Mouse (Mus musculus): ENCODE measurements around the gene Abhd15. TPM values are rescaled to one million over a fixed set of nuclear protein-coding genes. Genes with fewer than 3 reads are reported as not detected.

The Abhd15 gene
- polyA plus RNA-seq, 1 experiment from 2014 or later, result 2.4 TPM

DNA sequence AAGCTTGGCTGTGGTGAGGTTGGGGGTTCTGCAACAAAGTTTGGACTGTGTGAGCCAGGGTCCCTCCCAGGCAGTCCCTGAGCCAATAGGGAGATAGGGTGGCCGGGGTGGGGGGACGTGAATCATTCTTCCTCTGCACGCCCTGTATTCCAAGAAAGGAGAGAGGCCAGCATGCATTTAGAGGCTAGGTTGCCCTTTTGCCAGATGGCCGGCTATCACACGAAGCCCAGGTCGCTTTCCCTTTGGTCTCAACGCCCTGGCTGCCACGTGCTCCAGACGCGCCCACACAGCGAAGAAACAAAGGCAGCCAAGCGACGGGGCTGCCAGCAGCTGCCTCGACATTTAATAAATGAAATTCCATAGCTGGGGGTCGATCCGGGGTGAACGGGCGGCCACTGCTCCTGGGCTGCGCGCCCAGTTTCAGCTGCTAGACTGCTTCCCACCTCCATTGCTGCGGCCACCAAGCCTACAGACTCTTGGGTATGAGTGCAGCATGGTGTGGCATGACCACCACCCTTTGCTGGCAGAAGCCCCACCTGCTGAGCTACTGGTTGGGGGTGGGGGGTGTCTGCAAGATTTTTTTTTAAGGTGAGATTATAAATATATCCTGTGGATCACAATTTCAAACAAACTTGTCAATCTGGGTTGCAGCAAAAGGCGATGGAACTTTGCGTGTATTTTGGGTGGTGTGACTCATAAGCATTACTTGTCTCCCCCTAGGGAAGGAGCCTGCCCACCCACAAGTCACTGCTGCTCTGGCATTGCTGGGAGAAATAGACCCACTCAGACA lies 23.2 kb upstream of the Abhd15 start:
- Histone ChIP-seq H3K4me2 (ENCODE audit: low read length) (peak overlapping the region; percentile 94), H3K9me3 (replicated peaks; ENCODE audit: control insufficient read depth, low read length, poor library complexity, severe bottlenecking) (no peaks in the 10 kb centered on the region), H3K27me3 (ENCODE audit: control insufficient read depth, insufficient read depth, low read depth, low read length) (no peaks in the 10 kb centered on the region), H3K9ac (ENCODE audit: low read depth, low read length) (peak overlapping the region; percentile 96), H3K4me3 (ENCODE audit: low read depth, low read length) (peak overlapping the region; percentile 68), H3K27ac (ENCODE audit: low read length) (peak overlapping the region; percentile 92), H3K36me3 (ENCODE audit: control insufficient read depth, insufficient read depth, low read length) (no peaks in the 10 kb centered on the region), H3K4me1 (ENCODE audit: control insufficient read depth, insufficient read depth, low read length) (peaks cover 59% of the 10 kb centered on the region)
- under 1% methylated on average over 23 of the region's 23 CpGs for WGBS
- peak; percentile 37 for ATAC-seq

DNA sequence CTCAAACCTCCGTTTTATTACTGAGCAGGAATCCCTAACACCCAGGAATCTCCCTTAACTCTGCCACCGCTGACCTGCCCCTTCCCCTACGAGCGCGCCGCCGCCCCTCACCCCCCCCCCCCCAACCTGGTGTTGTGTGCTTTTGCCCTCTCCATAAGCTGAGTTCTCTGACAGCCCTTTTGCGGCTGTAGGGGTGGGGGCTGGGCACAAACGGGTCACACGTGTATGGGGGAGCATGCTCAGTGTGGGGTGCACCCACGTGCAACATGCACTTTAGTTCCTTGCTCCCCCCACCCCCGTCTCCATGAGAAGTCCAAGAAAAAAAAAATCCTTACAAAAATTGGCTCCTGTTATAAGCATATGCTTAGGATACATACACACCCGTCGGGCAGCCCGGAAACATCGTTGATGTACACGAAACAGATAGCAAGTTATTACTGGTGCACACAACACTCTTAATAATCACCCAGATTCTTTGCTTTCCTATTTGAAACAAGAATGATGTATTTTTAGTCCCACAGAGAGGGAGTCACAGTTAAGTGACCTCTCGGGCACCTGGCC lies 22.5 kb upstream of the Abhd15 start:
- ATAC-seq, result no peak
- H3K9me3 ChIP-seq (replicated peaks; ENCODE audit: control insufficient read depth, low read length, poor library complexity, severe bottlenecking), result no peaks in the 10 kb centered on the region
- peak overlapping the region; percentile 68 for H3K4me3 ChIP-seq (ENCODE audit: low read depth, low read length)
- peaks cover 55% of the 10 kb centered on the region for H3K4me1 ChIP-seq (ENCODE audit: control insufficient read depth, insufficient read depth, low read length)
- H3K4me2 ChIP-seq (ENCODE audit: low read length), result peak overlapping the region; percentile 94
- WGBS, result under 1% methylated on average over 18 of the region's 18 CpGs
- peak overlapping the region; percentile 92 for H3K27ac ChIP-seq (ENCODE audit: low read length)
- no peaks in the 10 kb centered on the region for H3K27me3 ChIP-seq (ENCODE audit: control insufficient read depth, insufficient read depth, low read depth, low read length)
- H3K36me3 ChIP-seq (ENCODE audit: control insufficient read depth, insufficient read depth, low read length), result no peaks in the 10 kb centered on the region
- H3K9ac ChIP-seq (ENCODE audit: low read depth, low read length), result peak overlapping the region; percentile 96

DNA sequence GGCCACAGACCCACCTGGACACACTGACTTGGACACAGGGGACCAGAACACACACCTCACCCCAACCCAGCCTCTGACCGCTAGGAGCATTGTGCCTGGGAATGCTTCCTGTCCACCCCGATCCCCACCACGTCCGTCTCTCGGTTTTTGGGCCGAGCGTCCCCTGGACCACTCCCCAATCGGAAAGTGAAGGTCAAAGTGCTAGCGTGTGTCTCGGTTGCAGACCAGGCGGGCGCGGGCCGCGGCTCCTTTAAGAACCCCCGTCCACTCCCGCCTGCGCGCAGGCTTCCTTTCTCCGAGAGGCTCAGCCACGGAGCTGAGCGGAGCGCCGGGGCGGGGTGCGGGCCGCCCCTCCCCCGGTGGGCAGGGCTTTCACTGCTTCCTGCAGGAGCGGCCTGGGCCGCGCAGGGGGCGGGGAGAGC lies 22.0 kb upstream of the Abhd15 start:
- Histone ChIP-seq H3K27me3 (ENCODE audit: control insufficient read depth, insufficient read depth, low read depth, low read length) (no peaks in the 10 kb centered on the region), H3K4me3 (ENCODE audit: low read depth, low read length) (peak overlapping the region; percentile 68), H3K27ac (ENCODE audit: low read length) (peak overlapping the region; percentile 92), H3K4me2 (ENCODE audit: low read length) (peak overlapping the region; percentile 94), H3K36me3 (ENCODE audit: control insufficient read depth, insufficient read depth, low read length) (no peaks in the 10 kb centered on the region), H3K4me1 (ENCODE audit: control insufficient read depth, insufficient read depth, low read length) (peaks cover 53% of the 10 kb centered on the region), H3K9me3 (replicated peaks; ENCODE audit: control insufficient read depth, low read length, poor library complexity, severe bottlenecking) (no peaks in the 10 kb centered on the region), H3K9ac (ENCODE audit: low read depth, low read length) (peak overlapping the region; percentile 96)
- under 1% methylated on average over 21 of the region's 32 CpGs for WGBS
- ATAC-seq, result peak; percentile 71

DNA sequence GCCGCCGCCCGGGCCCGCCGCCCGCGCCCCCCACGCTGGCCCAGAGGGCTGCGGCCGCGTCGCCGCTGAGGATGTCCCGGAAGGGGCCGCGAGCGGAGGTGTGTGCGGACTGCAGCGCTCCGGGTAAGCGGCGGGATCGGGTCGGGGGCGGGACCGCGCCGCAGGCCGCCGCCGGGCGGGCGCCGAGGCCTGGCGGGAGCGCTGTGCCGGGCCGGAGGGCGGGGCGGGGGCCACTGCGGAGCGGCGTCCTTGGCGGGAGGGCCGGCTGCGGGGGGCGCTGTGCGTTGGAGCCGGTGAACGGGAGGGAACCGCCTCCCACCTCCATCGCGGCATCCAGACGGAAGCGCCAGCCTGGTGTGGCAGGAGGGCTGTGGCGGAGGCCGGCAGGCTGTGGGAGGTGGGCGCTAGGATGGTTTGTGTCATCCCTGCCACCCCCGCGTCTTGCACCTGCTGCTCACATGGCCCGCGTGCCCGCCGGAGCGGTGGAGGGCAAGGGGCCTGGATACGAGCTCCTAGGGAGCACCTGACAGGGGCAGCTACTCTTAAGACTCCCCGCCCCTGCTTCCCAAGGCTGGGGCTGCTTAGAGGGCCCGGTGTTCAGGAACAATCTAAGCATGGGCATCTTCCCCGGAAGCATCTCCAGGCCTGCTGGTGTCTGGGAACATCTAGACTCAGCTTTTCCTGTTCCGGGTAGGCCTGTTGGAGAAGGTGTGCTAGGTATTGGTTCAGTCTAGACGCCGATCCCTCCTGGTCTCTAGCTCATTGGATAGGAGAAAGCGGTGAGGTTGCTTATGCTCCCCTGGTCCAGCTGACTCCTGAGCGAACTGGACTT lies 21.2 kb upstream of the Abhd15 start, which contains the start of gene Git1:
Gene Git1 (plus strand): TSS at position 51 of the 832 bp plus-strand sequence.
- 1% methylated on average over 49 of the region's 74 CpGs for WGBS
- Histone ChIP-seq H3K27me3 (ENCODE audit: control insufficient read depth, insufficient read depth, low read depth, low read length) (no peaks in the 10 kb centered on the region), H3K4me3 (ENCODE audit: low read depth, low read length) (peak within 1 kb of the TSS; percentile 68), H3K4me2 (ENCODE audit: low read length) (peak within 1 kb of the TSS; percentile 94), H3K9ac (ENCODE audit: low read depth, low read length) (peak within 1 kb of the TSS; percentile 96), H3K4me1 (ENCODE audit: control insufficient read depth, insufficient read depth, low read length) (peaks cover 46% of the 10 kb centered on the region), H3K36me3 (ENCODE audit: control insufficient read depth, insufficient read depth, low read length) (no peaks in the 10 kb centered on the region), H3K27ac (ENCODE audit: low read length) (peak within 1 kb of the TSS; percentile 92), H3K9me3 (replicated peaks; ENCODE audit: control insufficient read depth, low read length, poor library complexity, severe bottlenecking) (no peaks in the 10 kb centered on the region)
- no peak for ATAC-seq

DNA sequence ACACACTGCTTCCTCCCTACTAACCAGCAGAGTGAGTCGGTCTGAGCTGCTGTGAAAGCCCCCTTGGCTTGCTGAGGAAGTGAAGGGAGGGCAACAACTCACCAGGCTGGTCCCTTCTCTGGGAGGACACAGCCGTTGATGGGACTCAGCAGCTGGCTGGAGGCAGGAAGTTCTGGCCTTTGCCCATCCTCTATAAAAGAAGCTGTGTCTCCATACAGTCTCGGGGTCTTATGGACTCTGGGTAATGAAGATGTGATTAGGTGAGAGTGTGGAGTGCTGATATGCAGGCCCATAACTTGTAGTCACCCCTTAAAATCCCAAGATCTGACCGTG lies 20.6 kb upstream of the Abhd15 start:
- Histone ChIP-seq H3K4me3 (ENCODE audit: low read depth, low read length) (peak overlapping the region; percentile 68), H3K9me3 (replicated peaks; ENCODE audit: control insufficient read depth, low read length, poor library complexity, severe bottlenecking) (no peaks in the 10 kb centered on the region), H3K4me1 (ENCODE audit: control insufficient read depth, insufficient read depth, low read length) (peaks cover 46% of the 10 kb centered on the region), H3K27ac (ENCODE audit: low read length) (peak overlapping the region; percentile 92), H3K36me3 (ENCODE audit: control insufficient read depth, insufficient read depth, low read length) (no peaks in the 10 kb centered on the region), H3K4me2 (ENCODE audit: low read length) (peak overlapping the region; percentile 90), H3K27me3 (ENCODE audit: control insufficient read depth, insufficient read depth, low read depth, low read length) (no peaks in the 10 kb centered on the region), H3K9ac (ENCODE audit: low read depth, low read length) (peak overlapping the region; percentile 96)
- WGBS, result 28% methylated on average over 4 of the region's 4 CpGs
- no peak for ATAC-seq

DNA sequence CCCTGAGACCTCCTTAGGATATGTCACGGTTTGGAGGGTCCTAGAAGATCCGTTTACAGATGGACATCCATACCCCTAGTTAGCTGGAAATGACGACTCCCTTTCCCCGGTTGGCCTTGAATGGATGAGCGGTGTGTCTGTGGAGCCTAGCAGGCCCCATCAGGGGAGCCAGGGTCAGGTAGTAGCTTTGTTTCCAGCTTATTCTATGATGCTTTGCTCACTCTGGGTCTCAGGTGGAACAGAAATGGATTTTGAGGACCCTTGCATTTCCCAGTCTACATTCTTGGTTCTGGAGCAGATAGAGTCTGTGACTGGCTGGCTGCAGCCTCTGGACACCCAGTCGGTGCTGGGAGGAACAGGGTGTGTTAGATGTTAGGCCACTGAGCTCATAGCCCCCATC lies 20.1 kb upstream of the Abhd15 start:
- Histone ChIP-seq H3K4me1 (ENCODE audit: control insufficient read depth, insufficient read depth, low read length) (peaks cover 46% of the 10 kb centered on the region), H3K9ac (ENCODE audit: low read depth, low read length) (peak overlapping the region; percentile 96), H3K4me2 (ENCODE audit: low read length) (peak overlapping the region; percentile 90), H3K27ac (ENCODE audit: low read length) (no peak overlapping the region; the same call in 1 of the 2 replicates), H3K27me3 (ENCODE audit: control insufficient read depth, insufficient read depth, low read depth, low read length) (no peaks in the 10 kb centered on the region), H3K4me3 (ENCODE audit: low read depth, low read length) (peak overlapping the region; percentile 68), H3K9me3 (replicated peaks; ENCODE audit: control insufficient read depth, low read length, poor library complexity, severe bottlenecking) (no peaks in the 10 kb centered on the region), H3K36me3 (ENCODE audit: control insufficient read depth, insufficient read depth, low read length) (no peaks in the 10 kb centered on the region)
- ATAC-seq, result no peak
- 77% methylated on average over 6 of the region's 6 CpGs for WGBS

DNA sequence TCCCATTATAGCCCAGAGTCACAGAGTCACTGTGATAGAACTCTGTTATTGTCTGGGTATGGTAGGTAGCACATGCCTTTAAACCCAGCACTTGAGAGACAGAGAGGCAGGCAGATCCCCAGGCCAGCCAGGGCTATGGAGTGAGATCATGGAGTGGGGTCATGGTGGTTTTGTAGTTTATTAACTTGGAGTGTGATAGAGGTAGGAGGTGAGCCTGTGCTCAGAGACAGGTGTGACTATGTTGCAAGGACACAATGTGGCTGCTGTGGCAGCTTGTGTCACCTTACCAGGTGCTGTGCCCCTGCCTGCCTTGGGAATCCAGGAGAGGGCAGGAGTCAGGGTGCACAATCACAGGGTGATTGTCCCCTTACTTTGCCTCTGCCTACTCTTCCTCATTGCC lies 19.4 kb upstream of the Abhd15 start:
- Histone ChIP-seq H3K27ac (ENCODE audit: low read length) (no peak overlapping the region), H3K4me3 (ENCODE audit: low read depth, low read length) (no peak overlapping the region), H3K27me3 (ENCODE audit: control insufficient read depth, insufficient read depth, low read depth, low read length) (no peaks in the 10 kb centered on the region), H3K4me2 (ENCODE audit: low read length) (no peak overlapping the region; the same call in 1 of the 2 replicates), H3K4me1 (ENCODE audit: control insufficient read depth, insufficient read depth, low read length) (peaks cover 41% of the 10 kb centered on the region), H3K9ac (ENCODE audit: low read depth, low read length) (no peak overlapping the region), H3K9me3 (replicated peaks; ENCODE audit: control insufficient read depth, low read length, poor library complexity, severe bottlenecking) (no peaks in the 10 kb centered on the region), H3K36me3 (ENCODE audit: control insufficient read depth, insufficient read depth, low read length) (0 out of 2 replicates have a peak, but pooled peaks cover 4% of the 10 kb centered on the region)
- ATAC-seq, result no peak

DNA sequence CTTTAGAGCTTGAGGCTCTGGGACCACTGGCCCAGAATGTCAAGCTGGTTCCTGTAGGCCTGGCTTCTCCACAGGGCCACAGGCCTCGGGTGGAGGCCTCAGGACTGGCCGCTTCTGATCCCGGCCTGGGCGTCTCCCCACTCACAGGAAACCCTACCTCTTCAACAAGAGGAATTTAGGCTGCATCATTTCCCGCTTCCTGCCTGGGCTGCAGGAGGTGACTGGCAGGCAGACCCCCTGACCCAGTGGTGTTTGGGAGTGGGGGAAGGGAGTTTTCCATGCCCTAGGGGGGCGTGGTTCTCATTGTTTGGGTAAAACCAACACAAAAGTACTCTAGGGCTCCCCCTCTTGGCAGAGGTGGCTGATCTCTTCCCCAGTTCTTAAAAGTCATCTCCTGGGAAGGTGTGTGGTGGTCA lies 17.6 kb upstream of the Abhd15 start:
- Histone ChIP-seq H3K4me3 (ENCODE audit: low read depth, low read length) (no peak overlapping the region), H3K27ac (ENCODE audit: low read length) (peak overlapping the region; percentile 53), H3K4me1 (ENCODE audit: control insufficient read depth, insufficient read depth, low read length) (peaks cover 29% of the 10 kb centered on the region), H3K4me2 (ENCODE audit: low read length) (no peak overlapping the region), H3K36me3 (ENCODE audit: control insufficient read depth, insufficient read depth, low read length) (0 out of 2 replicates have a peak, but pooled peaks cover 7% of the 10 kb centered on the region), H3K9me3 (replicated peaks; ENCODE audit: control insufficient read depth, low read length, poor library complexity, severe bottlenecking) (no peaks in the 10 kb centered on the region), H3K9ac (ENCODE audit: low read depth, low read length) (no peak overlapping the region), H3K27me3 (ENCODE audit: control insufficient read depth, insufficient read depth, low read depth, low read length) (no peaks in the 10 kb centered on the region)
- ATAC-seq, result no peak
- WGBS, result 30% methylated on average over 6 of the region's 6 CpGs

Measured in midbrain, embryonic 16.5 days (tissue).